Comparison of ENCODE assay signal across 8 mouse cellular contexts in the genomic region with DNA sequence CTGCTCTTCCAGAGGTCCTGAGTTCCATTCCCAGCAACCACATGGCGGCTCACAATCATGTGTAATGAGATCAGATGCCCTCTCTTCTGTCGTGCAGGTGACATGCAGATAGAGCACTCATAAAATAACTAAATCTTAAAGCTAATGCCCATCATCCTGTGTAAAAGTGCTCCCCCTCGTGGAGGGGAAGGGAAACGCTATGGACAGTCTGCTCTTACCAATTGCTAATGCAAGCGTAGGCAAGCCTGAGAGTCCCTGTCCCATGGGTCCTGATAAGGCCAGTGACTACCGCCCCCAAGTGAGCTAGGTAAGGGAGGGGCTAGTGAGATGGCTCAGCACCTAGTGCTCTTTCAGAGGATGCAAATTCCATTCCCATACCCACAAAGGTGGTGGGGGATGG. TPM values are rescaled to one million over a fixed set of nuclear protein-coding genes. Genes with fewer than 3 reads are reported as not detected.
DNase-seq lines count a peak whose midpoint lies in the region; ATAC-seq lines count a peak whose summit lies in the region.

No protein-coding gene starts in this region.

- DNase-seq in gastrocnemius, adult 18-20 months (ENCODE audit: low spot score) = peak; percentile 76
- DNase-seq in gastrocnemius, postnatal 25 days = no peak
- peak; percentile 83 for DNase-seq in 416B (ENCODE audit: low read depth)
- peak; percentile 85 for DNase-seq in adipocyte (ENCODE audit: low spot score)
- peak; percentile 63 for DNase-seq in embryo, embryonic 9.5 days (ENCODE audit: extremely low spot score)
- DNase-seq in kidney, postnatal 14 days = peak; percentile 81
- DNase-seq in thymus, postnatal 4 days = peak; percentile 86

- ATAC-seq in megakaryocyte-erythroid progenitor cell, adult 5-6 weeks (replicated peaks; ENCODE audit: low FRiP score, low TSS enrichment, poor library complexity, severe bottlenecking) = peak; percentile 79

RNA-seq across cellular contexts. Expression of gene Egfl8, which starts 3.2 kb away (rescaled TPM):
- total RNA-seq in gastrocnemius, adult 18-20 months (2021) = 1 to 10 TPM; 1.6 to 3.3 TPM
- total RNA-seq in gastrocnemius, postnatal 25 days (2021) = 1 to 10 TPM; 2.8 to 3.1 TPM
- total RNA-seq in megakaryocyte-erythroid progenitor cell, adult 5-6 weeks (2014; fragmentation: Nextera tagmentation) = 0.96 and 2.1 TPM in 2 replicates
- total RNA-seq in megakaryocyte-erythroid progenitor cell, adult 5-6 weeks (2017) = 2.6 TPM in 1 of 2 replicates, not detected in the other

RNA-seq across cellular contexts. Expression of gene Ppt2, which starts 9.3 kb away (rescaled TPM):
- total RNA-seq in gastrocnemius, adult 18-20 months (2021) = 10 to 100 TPM; 36.0 to 38.3 TPM
- total RNA-seq in gastrocnemius, postnatal 25 days (2021) = 10 to 100 TPM; 37.2 to 43.0 TPM
- total RNA-seq in megakaryocyte-erythroid progenitor cell, adult 5-6 weeks (2014; fragmentation: Nextera tagmentation) = 31.3 and 35.4 TPM in 2 replicates
- total RNA-seq in megakaryocyte-erythroid progenitor cell, adult 5-6 weeks (2017) = 10.4 and 17.0 TPM in 2 replicates

RNA-seq across cellular contexts. Expression of gene Prrt1, which starts 10.3 kb away (rescaled TPM):
- total RNA-seq in gastrocnemius, adult 18-20 months (2021) = under 1 TPM; 0.30 to 0.38 TPM
- 1 to 10 TPM in 1 of 2 experiments, under 1 TPM in 1; 0.35 to 1.5 TPM for total RNA-seq in gastrocnemius, postnatal 25 days (2021)
- 0.59 TPM in 1 of 2 replicates, not detected in the other for total RNA-seq in megakaryocyte-erythroid progenitor cell, adult 5-6 weeks (2014; fragmentation: Nextera tagmentation)
- 0.75 TPM in 1 of 2 replicates, not detected in the other for total RNA-seq in megakaryocyte-erythroid progenitor cell, adult 5-6 weeks (2017)

RNA-seq across cellular contexts. Expression of gene Agpat1, which starts 14.9 kb away (rescaled TPM):
- total RNA-seq in gastrocnemius, adult 18-20 months (2021) = 10 to 100 TPM; 81.6 to 87.7 TPM
- total RNA-seq in gastrocnemius, postnatal 25 days (2021) = 10 to 100 TPM; 53.6 to 56.9 TPM
- total RNA-seq in megakaryocyte-erythroid progenitor cell, adult 5-6 weeks (2014; fragmentation: Nextera tagmentation) = 76.3 and 104 TPM in 2 replicates
- total RNA-seq in megakaryocyte-erythroid progenitor cell, adult 5-6 weeks (2017) = 19.0 and 51.2 TPM in 2 replicates

RNA-seq across cellular contexts. Expression of gene Rnf5, which starts 15.5 kb away (rescaled TPM):
- 10 to 100 TPM; 22.0 to 22.1 TPM for total RNA-seq in gastrocnemius, adult 18-20 months (2021)
- total RNA-seq in gastrocnemius, postnatal 25 days (2021) = 10 to 100 TPM; 16.4 to 19.2 TPM
- 46.9 and 66.2 TPM in 2 replicates for total RNA-seq in megakaryocyte-erythroid progenitor cell, adult 5-6 weeks (2014; fragmentation: Nextera tagmentation)
- 13.4 and 20.0 TPM in 2 replicates for total RNA-seq in megakaryocyte-erythroid progenitor cell, adult 5-6 weeks (2017)
